Mouse (Mus musculus) gastrocnemius, adult 2 months (tissue): ENCODE measurements at regions not wholly inside any gene's neighbourhood (a gene's known extent, or its start where the extent isn't known, plus 50 kb on each side); places are given as distances from the start of the nearest gene placed in this dataset.
A peak's percentile ranks its signal among the peaks of the same experiment; 100 is the strongest.

ENCODE experiments used
- DNase-seq: peaks from one replicate; pipeline ENCODE4 v3.0.0; 2022
- H3K27ac ChIP-seq: fragments of 200-600 bp; 2 replicates; pipeline ENCODE4 v1.8.1; 2022; ENCODE audit warnings: mild to moderate bottlenecking
- H3K4me3 ChIP-seq: fragments of 200-600 bp; 2 replicates; pipeline ENCODE4 v1.8.1; 2022; ENCODE audit warnings: mild to moderate bottlenecking, moderate library complexity
- CTCF ChIP-seq: fragments of 200-600 bp; IDR thresholded peaks from 2 replicates; pipeline ENCODE4 v1.8.1; 2022; ENCODE audit warnings: antibody characterized with exemption, mild to moderate bottlenecking, moderate library complexity
- intact Hi-C: fragments of 180-260 bp; cut with DNase I; formaldehyde crosslinking; loops from one replicate; pipeline ENCODE4 v1.15.1; 2025

GRCm38 (mm10) chr11:56716953-56717352 lies 294.2 kb upstream of the Gria1 start:
- TF ChIP-seq CTCF, result no peak
- no peak overlapping the region for H3K4me3 ChIP-seq
- intact Hi-C loops, result no loop called here
- DNase-seq, result no peak
- no peak overlapping the region for H3K27ac ChIP-seq

GRCm38 (mm10) chr11:56725141-56725540 lies 286.0 kb upstream of the Gria1 start:
- H3K27ac ChIP-seq, result no peak overlapping the region
- intact Hi-C loops, result no loop called here
- TF ChIP-seq CTCF, result no peak
- H3K4me3 ChIP-seq, result no peak overlapping the region
- no peak for DNase-seq

GRCm38 (mm10) chr11:56726161-56726560 lies 285.0 kb upstream of the Gria1 start:
- Histone ChIP-seq H3K27ac (no peak overlapping the region), H3K4me3 (no peak overlapping the region)
- intact Hi-C loops, result no loop called here
- TF ChIP-seq CTCF, result no peak
- no peak for DNase-seq

GRCm38 (mm10) chr11:56727556-56727955 lies 283.6 kb upstream of the Gria1 start:
- Histone ChIP-seq H3K4me3 (no peak overlapping the region), H3K27ac (no peak overlapping the region)
- intact Hi-C loops, result no loop called here
- DNase-seq, result no peak
- no peak for TF ChIP-seq CTCF

GRCm38 (mm10) chr11:56728204-56729002 lies 282.8 kb upstream of the Gria1 start:
- Histone ChIP-seq H3K27ac (no peak overlapping the region), H3K4me3 (no peak overlapping the region)
- intact Hi-C loops, result no loop called here
- DNase-seq, result peak; percentile 19
- no peak for TF ChIP-seq CTCF

- DNase-seq, result no peak
- intact Hi-C loops, result no loop called here
- Histone ChIP-seq H3K4me3 (no peak overlapping the region), H3K27ac (no peak overlapping the region)
- no peak for TF ChIP-seq CTCF
Observed at GRCm38 (mm10) chr11:56741857-56742256, 269.3 kb upstream of the Gria1 start.

- Histone ChIP-seq H3K27ac (no peak overlapping the region), H3K4me3 (no peak overlapping the region)
- DNase-seq, result no peak
- intact Hi-C loops, result no loop called here
- no peak for TF ChIP-seq CTCF
Observed at GRCm38 (mm10) chr11:56750032-56750431, 261.2 kb upstream of the Gria1 start.

- intact Hi-C loops, result no loop called here
- no peak overlapping the region for H3K4me3 ChIP-seq
- no peak overlapping the region for H3K27ac ChIP-seq
- no peak for DNase-seq
- no peak for TF ChIP-seq CTCF
Observed at GRCm38 (mm10) chr11:56750639-56751038, 260.5 kb upstream of the Gria1 start.

GRCm38 (mm10) chr11:56751918-56752317 lies 259.3 kb upstream of the Gria1 start:
- DNase-seq, result no peak
- Histone ChIP-seq H3K4me3 (no peak overlapping the region), H3K27ac (no peak overlapping the region)
- intact Hi-C loops, result no loop called here
- TF ChIP-seq CTCF, result no peak

- TF ChIP-seq CTCF, result no peak
- Histone ChIP-seq H3K27ac (no peak overlapping the region), H3K4me3 (no peak overlapping the region)
- intact Hi-C loops, result no loop called here
- no peak for DNase-seq
Observed at GRCm38 (mm10) chr11:56753699-56754098, 257.5 kb upstream of the Gria1 start.

- Histone ChIP-seq H3K27ac (no peak overlapping the region), H3K4me3 (no peak overlapping the region)
- DNase-seq, result no peak
- TF ChIP-seq CTCF, result no peak
- intact Hi-C loops, result no loop called here
Observed at GRCm38 (mm10) chr11:56760474-56760873, 250.7 kb upstream of the Gria1 start.

- Histone ChIP-seq H3K27ac (no peak overlapping the region), H3K4me3 (no peak overlapping the region)
- TF ChIP-seq CTCF, result no peak
- DNase-seq, result no peak
- intact Hi-C loops, result no loop called here
Observed at GRCm38 (mm10) chr11:56762467-56763120, 248.6 kb upstream of the Gria1 start.

- intact Hi-C loops, result no loop called here
- H3K4me3 ChIP-seq, result no peak overlapping the region
- no peak overlapping the region for H3K27ac ChIP-seq
- DNase-seq, result no peak
- no peak for TF ChIP-seq CTCF
Observed at GRCm38 (mm10) chr11:56767424-56767823, 243.8 kb upstream of the Gria1 start.

- H3K4me3 ChIP-seq, result no peak overlapping the region
- no peak overlapping the region for H3K27ac ChIP-seq
- intact Hi-C loops, result no loop called here
- no peak for DNase-seq
- no peak for TF ChIP-seq CTCF
Observed at GRCm38 (mm10) chr11:56786351-56786750, 224.8 kb upstream of the Gria1 start.
